Mouse (Mus musculus) adrenal gland, adult (tissue): Measurements from ENCODE around the gene Urgcp.
"Not testable (repeated sequence)": the region's sequence is repeated elsewhere in the genome, so short reads cannot be mapped to it uniquely, and the experiment has no call there.

Experiments used
- DNase-seq, 2 experiments: peaks; one replicate each; pipeline ENCODE4 v3.0.0; 2022 to 2023; ENCODE audit warnings: low spot score in 1 of 2; ENCODE audit not compliant: inconsistent age in 2 of 2

Urgcp gene

DNA sequence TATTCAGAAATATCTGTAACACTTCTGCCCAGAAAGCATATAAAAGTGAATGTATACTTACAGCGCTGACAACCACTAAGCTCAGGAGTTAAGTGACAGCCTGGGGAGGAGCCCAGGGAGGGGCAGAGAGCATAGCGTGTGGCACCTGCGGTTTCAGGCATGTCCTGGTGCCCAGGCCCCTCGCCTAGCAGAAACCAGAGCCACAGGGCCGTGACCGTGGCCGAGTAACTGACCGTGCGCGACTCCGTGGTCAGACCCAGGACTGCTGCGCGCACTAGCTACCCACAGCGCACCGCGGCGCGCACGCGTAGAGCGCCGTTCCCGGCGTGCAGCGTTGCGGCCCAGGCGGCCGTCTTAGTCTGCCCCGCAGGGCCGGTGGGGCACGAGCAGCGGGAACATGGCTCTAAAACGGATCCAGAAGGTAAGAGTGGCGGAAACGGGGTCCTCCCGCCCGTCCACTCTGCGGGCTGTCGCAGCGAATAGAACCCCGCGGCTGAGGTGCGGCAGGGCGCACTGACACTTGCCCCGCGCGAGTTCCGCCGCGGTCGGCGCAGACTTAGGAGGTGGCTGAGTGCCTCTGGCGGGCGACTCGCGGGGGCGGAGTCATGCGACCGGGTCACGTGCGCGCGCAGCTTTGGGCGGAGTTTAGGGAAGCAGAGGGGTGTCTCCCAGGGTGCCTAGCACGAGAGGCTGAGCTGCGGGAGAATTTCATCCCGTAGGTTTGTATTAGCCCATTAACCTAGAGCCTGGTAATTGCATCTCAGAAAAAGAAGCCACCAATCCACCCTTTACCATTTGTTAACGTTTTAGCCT is at the start of gene Urgcp:
Gene Urgcp, minus strand, starts transcription at position 557 of the 813 bp plus-strand sequence.
- peak; percentile 95 to 98 for DNase-seq

- not testable (repeated sequence) for DNase-seq
Measured at GRCm38 (mm10) chr11:5809487-5809886, 47.3 kb upstream of the Urgcp start.

DNA sequence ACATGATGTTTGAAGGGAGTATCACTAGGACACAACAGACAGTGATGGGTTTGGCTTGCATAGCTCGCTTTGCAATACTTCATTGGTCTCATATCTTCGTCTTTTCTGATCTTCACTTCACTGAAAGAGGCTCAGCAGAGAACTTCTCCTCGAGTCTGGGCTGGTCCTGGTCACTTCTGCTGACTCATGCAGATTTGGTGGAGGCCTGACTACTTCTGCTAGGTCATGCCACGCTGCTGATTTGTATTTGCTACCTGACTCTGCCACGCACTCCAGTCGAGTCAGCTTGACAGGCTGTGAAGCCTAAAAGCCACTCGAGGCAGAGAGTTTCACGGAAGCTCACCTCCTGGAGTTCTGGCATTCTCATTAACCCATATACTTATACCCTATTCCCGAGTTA is 45.8 kb upstream of the Urgcp start:
- DNase-seq, result no peak

GRCm38 (mm10) chr11:5805711-5806110 is 43.5 kb upstream of the Urgcp start:
- DNase-seq, result no peak

DNA sequence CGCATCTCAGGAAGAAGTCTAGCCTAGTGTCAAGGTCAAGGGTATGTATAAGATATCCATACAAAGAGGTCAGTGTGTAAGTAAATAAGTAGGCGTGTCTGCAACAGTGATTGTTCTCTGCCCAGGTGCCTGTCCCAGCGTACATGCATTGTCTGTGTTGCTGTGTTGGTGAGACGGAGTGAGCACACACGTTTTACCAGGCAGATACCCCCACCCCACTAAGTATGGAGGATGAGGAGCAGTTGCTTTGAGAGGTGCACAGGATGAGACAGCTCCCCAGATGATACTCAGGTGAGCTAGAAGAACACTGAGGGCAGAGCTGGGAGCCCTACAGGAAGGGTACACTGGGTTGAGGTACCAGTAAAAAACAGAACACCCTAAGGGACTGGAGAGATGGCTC is 42.0 kb upstream of the Urgcp start:
- DNase-seq, result no peak

- no peak for DNase-seq
Measured at GRCm38 (mm10) chr11:5803551-5803981, 41.4 kb upstream of the Urgcp start, which contains the start of gene Pgam2. Pgam2 (minus strand) TSS chr11:5803733.

DNA sequence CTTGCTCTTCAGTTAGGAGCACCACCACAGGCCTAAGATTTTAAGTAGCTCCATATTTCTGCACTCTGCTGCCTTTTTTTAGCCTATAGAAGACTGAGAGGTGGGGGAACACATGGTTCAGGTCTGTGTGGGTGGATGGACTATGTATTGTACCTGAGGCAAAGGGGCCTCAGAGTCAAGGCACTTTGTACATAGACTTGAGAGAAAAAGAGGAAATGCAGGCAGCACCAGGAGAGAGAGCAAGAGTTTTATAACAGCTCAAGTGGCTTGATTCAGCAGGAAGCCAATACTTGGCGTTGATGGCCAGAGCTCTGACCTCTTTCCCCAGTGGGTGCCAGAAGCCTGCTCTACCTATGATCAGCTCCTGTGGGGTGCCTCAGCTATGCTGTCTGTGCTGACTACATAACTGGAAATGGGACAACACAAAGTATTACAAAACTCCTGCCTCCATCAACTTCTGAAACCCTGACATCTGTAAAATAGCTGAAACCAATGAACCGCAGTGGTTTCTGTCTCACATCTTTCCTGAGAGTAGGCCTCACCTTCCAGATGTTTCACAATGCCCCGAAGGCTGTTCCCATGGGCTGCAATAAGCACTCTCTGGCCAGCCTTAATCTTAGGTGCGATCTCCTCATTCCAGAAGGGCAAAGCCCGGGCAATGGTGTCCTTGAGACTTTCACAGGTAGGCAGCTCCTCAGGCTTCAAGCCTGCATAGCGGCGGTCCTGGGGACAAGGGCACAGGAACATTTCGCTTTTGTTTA is 40.5 kb upstream of the Urgcp start:
- peak in 1 of 2 experiments; percentile 30 for DNase-seq

GRCm38 (mm10) chr11:5802005-5802404 is 39.8 kb upstream of the Urgcp start:
- DNase-seq, result peak in 1 of 2 experiments; percentile 34

DNA sequence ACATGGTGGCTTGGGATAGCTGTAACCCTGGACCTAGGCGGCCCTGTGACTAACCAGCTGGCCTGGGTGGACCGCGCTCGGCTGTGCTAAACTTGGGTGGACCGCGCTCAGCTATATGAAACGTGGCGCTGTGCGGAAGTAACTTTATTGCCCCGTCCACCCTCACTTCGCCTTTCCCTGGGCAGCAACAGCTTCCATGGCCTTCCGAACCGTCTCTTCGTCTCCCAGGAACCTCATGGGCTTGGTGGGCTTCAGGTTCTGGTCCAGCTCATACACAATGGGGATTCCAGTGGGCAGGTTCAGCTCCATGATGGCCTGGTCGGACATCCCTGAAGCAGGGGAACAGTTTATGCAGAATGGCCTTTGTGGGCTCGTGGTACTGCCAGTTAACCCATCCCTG is 39.3 kb upstream of the Urgcp start:
- no peak for DNase-seq

DNA sequence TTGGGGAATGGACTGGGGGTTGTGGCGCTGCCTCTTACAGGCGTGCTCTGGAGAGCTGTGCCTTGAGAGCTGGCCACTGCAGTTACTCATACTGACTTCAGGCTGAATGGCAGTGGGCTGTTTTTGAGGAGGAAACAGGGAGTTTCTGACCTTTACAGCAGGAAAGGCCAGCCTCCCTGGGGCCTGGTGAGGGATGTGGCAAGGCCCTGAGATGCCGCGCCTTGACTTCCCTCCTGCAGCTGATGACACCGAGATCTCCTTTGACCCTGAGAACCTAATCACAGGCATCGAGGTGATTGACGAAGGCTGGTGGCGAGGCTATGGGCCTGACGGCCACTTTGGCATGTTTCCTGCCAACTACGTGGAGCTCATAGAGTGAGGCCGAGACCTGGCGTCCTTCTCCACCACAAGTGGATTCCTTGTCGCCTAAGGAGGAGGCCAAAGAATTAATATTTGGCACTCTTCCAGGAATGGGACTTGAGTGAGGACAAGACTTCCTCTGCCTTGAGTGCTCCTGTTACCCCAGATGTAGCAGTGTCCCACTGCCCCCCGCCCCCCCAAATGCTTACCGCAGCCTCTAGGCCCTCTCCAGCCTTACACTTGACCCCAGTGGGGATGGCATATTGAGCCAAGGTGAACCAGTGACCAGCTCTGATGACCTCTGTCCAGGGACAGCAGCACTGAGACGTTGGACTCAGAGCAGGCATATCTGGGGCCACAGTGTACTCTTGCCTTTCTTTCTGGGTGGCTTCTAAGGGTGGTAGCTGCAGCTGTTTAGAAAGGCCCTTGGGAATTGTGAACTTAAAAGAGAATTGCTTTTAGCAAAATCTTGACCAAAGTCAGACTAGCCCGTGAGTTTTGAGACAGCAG is 37.7 kb upstream of the Urgcp start:
- peak in 1 of 2 experiments; percentile 35 for DNase-seq

- DNase-seq, result no peak
Measured at GRCm38 (mm10) chr11:5797928-5798327, 35.8 kb upstream of the Urgcp start.

DNA sequence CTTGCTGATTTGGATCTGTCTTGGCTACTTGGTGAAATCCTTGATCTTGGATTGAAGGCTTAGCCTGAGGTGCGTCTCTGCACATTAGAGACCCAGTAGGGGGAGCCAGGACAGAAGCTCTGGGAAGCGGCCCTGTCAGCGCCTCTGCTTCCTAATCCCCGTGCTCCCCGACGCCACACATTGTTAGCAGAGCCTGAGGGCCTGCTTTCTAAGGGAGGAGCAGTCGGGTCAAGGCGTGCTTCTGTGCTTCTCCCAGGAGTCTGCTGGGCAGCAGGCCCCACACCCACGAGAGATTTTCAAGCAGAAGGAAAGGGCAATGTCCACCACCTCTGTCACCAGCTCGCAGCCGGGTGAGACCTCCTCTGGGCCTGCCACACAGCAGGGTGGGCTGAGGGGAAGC is 35.2 kb upstream of the Urgcp start:
- DNase-seq, result no peak

- DNase-seq, result no peak
Measured at GRCm38 (mm10) chr11:5796939-5797338, 34.8 kb upstream of the Urgcp start.

DNA sequence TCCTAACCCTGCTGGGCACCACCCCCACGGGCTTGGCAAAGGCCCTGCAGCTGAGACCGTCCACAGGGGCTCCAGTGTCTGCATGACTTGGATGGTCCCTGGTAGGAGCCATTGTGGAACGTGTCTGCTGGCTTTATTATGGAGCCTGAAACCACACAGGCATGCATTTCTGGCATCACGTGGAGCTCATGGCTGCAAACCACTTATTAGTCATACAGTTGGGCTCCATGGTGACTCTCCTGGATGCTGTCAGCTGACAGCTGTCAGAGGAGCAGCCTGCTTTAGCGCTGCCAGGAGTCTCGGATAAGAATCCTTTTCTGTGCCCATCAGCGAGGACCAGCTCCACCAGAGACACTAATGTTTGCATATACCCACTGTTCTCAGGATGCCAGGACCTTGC is 33.5 kb upstream of the Urgcp start:
- DNase-seq, result peak in 1 of 2 experiments; percentile 38

DNA sequence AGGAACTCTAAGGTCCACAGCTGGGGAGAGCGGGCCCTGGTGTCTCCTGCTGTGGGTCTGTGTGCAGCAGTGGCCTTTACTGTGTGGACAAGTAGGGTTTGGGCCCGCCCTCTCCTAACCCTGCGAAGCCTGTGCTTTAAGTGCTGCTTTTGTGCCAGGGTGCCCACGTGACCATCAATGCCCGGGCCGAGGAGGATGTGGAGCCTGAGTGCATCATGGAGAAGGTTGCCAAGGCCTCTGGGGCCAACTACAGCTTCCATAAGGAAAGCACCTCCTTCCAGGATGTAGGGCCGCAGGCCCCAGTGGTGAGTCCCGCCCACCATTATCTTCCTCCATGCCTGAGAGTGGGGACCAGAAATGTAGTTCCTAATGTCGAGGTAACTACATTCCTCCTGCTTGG is 33.1 kb upstream of the Urgcp start:
- no peak for DNase-seq

DNA sequence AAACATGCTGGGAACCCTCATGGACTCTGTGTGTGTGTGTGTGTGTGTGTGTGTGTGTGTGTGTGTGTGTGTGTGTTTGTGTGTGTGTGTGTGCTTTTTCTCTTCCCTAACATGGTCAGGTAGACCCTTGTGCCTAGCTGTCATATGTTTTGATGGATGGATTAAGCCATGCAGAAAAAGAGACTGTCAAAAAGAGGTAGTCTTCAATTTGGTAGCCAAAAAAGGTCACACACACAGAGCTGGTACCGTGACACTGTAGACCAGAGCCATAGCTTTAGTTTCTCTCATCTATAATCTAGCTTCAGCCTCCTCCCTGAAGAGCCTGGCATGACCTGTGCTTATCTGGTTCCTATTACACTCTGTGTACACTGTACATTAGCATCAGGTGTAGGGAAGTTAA is 28.3 kb upstream of the Urgcp start:
- DNase-seq, result no peak

DNA sequence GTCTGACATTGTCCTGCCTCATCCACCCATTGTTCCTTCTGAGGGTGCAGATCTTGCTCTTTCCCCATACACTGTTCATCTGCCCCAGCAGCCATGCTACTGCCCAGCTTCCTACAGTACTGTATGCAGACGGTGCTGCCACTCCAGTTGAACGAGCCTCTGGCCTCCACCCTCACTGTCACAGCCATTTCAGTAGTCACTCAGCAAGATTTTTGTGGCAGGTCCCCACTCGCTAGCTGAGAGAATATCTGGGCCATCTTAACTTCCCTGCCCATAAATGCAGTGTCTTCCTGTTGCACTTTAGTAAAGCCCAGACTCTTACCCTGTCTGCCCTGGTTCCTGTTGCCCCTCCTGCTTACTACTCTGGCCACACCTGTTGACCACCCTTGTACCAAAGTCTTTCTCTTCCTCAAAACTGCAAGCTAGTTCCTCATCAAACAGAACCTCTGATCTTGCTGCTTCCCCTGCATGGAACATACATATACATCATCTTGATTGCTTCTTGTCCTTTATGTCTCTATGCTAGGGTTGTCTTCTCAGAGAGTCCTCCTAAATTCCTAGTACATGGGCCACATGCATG is 27.7 kb upstream of the Urgcp start:
- DNase-seq, result peak in 1 of 2 experiments; percentile 36

GRCm38 (mm10) chr11:5789071-5789753 is 27.0 kb upstream of the Urgcp start:
- DNase-seq, result no peak

DNA sequence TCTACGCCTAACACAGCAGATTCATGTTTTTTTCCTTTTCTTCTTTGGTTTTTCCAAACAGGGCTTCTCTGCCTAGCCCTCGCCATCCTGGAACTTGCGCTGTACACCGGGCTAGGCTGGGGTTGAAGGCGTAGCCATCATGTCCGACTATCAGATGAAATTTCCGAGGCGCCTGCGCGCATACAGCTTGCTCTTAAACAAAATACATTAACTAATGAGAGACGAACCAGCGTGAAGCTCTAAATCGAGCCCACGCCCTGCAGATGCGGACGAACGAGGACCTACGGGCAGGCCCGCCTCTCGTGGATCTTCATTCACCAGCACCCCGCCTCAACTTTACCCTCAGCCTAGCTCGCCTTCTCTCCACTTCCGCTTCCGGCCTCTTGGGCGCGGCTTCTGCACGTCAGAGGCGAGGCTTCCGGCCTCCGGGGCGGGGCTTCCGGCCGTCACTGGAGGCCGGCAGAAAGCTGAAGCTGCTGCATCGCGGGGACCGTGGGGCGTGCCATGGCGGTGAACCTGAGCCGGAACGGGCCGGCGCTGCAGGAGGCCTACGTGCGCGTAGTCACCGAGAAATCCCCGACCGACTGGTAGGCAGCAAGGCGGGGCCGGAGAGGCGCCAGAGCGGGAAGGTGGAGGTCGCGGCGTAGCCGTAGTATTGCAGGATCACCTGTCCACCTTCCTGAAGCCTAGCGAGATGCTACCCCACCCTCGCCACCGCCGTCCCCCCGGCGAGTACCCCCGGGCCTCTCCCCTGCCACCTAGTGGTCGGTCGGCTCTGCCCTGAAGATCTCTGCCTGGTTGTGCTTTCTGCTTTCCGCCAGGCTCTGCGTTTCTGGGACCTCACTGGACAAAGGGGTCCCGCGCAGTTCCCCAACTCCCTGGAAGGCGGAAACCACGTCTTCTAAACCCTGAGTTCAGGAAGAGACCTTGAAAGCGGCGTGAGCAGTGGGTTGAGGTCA is 26.2 kb upstream of the Urgcp start, which contains the start of gene Dbnl:
Gene Dbnl, plus strand, starts transcription at position 433 of the 959 bp plus-strand sequence.
- peak; percentile 97 to 98 for DNase-seq
